Mouse (Mus musculus) G1E (cell line): ENCODE measurements at regions not wholly inside any gene's neighbourhood (a gene's known extent, or its start where the extent isn't known, plus 50 kb on each side); places are given as distances from the start of the nearest gene placed in this dataset.

ENCODE experiments used
- CTCF ChIP-seq: IDR thresholded peaks from 2 replicates; pipeline ENCODE4 v1.5.1; 2012; ENCODE audit warnings: low read depth, low read length, inconsistent platforms, mixed read lengths
- POLR2AphosphoS5 ChIP-seq: IDR thresholded peaks from 2 replicates; pipeline ENCODE4 v1.6.1; 2012; ENCODE audit warnings: low read depth, low read length, inconsistent platforms; ENCODE audit not compliant: insufficient replicate concordance

DNA sequence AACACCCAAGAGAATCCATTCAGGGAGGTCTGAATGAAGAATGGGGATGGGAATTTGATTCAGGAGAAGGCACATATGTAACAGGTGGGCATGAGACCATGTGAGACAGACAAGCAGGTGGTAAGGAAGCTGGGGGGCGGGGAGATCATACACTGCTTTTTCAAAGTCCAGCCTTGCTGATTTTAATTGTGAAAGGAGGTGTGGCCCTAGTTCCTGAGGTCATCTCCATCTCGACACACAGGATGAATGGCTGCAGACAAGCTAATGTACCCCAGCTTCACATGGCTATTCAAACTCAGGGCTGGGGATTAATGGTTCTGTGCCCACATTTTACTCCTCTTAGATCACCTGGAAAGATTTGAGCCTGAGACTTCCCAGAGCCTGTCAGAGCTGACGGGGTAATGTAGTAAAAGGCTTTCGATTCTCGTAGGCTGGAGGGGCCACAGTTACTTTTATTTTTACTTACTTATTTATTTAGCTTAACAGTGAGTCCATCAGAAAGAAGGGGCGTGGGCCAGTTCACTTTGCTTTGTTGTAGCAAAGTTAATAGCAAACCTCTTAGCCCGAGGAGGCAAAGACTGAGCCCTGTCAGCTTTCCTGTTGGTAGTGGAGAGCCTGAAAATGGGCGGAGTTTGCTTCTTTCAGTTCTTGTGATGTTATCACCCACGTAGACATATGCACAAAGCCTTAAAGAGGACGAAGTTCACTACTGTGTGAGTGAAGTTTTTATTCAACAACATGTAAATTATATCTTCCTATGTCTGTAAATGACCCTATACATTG, 122.3 kb upstream of the Pde3a start:
- TF ChIP-seq CTCF: no peak
- TF ChIP-seq POLR2AphosphoS5: no peak
